Mouse (Mus musculus): Measurements from ENCODE around the gene Slc39a9. TPM values are rescaled to one million over a fixed set of nuclear protein-coding genes. Genes with fewer than 3 reads are reported as not detected.
A peak's percentile ranks its signal among the peaks of the same experiment; 100 is the strongest.

Slc39a9 gene
- polyA plus RNA-seq, 1 experiment = 80.9 TPM

GRCm38 (mm10) chr12:80681340-80681739 lies 37.7 kb downstream of the Slc39a9 start:
- no peaks in the 10 kb centered on the region for H3K4me1 ChIP-seq (ENCODE audit: control insufficient read depth, insufficient read depth, insufficient read length, low read length)
- WGBS = 75% methylated on average over 1 of the region's 1 CpGs
- no peaks in the 10 kb centered on the region for H3K27me3 ChIP-seq (ENCODE audit: control insufficient read depth, insufficient read depth, low read length)
- H3K36me3 ChIP-seq (ENCODE audit: control insufficient read depth, insufficient read depth, low read length) = peaks cover 26% of the 10 kb centered on the region
- TF ChIP-seq POLR2A (IDR thresholded peaks at IDR 0.05; ENCODE audit: low read depth, low read length) (no peak), CTCF (IDR thresholded peaks at IDR 0.05; ENCODE audit: extremely low read depth, insufficient read length, insufficient replicate concordance, low read depth, low read length) (peak; percentile 35; the same call in 1 of the 2 replicates)
- no peak overlapping the region for H3K4me3 ChIP-seq (ENCODE audit: low read depth, low read length)
- H3K27ac ChIP-seq (ENCODE audit: insufficient read depth, low read depth, low read length) = no peak overlapping the region

DNA sequence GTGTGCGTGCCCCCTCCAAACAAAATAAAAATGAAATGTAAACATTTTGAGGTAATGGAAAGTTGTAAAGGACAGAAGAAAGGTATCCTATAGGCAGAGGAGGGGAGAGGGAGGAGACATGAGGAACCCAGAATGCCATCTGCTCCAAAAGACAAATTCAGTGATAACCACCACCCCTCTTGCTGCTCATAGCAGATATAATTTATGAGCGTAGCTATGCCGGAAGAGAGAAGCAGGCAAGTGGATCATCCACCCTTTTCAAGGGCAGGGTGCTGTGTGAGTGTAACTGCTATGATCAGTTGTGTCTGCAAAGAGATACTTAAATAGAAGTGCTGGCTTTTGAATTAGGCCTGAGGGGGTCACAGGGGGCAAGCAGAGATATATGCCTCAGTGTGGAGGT lies 39.9 kb downstream of the Slc39a9 start:
- Histone ChIP-seq H3K36me3 (ENCODE audit: control insufficient read depth, insufficient read depth, low read length) (peaks cover 12% of the 10 kb centered on the region), H3K4me1 (ENCODE audit: control insufficient read depth, insufficient read depth, insufficient read length, low read length) (no peaks in the 10 kb centered on the region; the same call in 1 of the 2 replicates), H3K27ac (ENCODE audit: insufficient read depth, low read depth, low read length) (no peak overlapping the region), H3K27me3 (ENCODE audit: control insufficient read depth, insufficient read depth, low read length) (no peaks in the 10 kb centered on the region), H3K4me3 (ENCODE audit: low read depth, low read length) (no peak overlapping the region)
- WGBS = 88% methylated on average over 3 of the region's 3 CpGs
- TF ChIP-seq CTCF (IDR thresholded peaks at IDR 0.05; ENCODE audit: extremely low read depth, insufficient read length, insufficient replicate concordance, low read depth, low read length) (no peak), POLR2A (IDR thresholded peaks at IDR 0.05; ENCODE audit: low read depth, low read length) (no peak)

DNA sequence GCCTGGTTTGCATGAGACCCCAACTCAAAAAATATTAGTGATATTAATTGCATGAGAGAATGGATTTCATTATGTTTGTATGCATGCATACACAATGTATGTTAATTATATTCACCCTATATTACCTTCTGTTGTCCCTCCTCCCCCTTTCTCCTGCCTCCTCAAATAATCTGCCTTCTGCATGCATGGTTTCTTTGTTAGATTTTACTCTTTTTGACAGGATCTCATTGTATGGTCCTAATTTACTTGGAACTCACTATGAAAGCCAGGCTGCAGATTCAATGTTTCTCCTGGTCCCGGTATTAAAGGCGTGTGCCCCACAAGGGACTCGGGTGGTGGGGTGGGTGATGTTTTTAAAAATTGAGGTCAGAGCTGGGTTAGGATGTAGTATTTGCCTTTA lies 40.6 kb downstream of the Slc39a9 start:
- 91% methylated on average over 3 of the region's 3 CpGs for WGBS
- Histone ChIP-seq H3K4me3 (ENCODE audit: low read depth, low read length) (no peak overlapping the region), H3K36me3 (ENCODE audit: control insufficient read depth, insufficient read depth, low read length) (peaks cover 7% of the 10 kb centered on the region), H3K27ac (ENCODE audit: insufficient read depth, low read depth, low read length) (no peak overlapping the region), H3K4me1 (ENCODE audit: control insufficient read depth, insufficient read depth, insufficient read length, low read length) (no peaks in the 10 kb centered on the region; the same call in 1 of the 2 replicates), H3K27me3 (ENCODE audit: control insufficient read depth, insufficient read depth, low read length) (no peaks in the 10 kb centered on the region)
- TF ChIP-seq POLR2A (IDR thresholded peaks at IDR 0.05; ENCODE audit: low read depth, low read length) (no peak), CTCF (IDR thresholded peaks at IDR 0.05; ENCODE audit: extremely low read depth, insufficient read length, insufficient replicate concordance, low read depth, low read length) (no peak)

GRCm38 (mm10) chr12:80687788-80688211 lies 44.1 kb downstream of the Slc39a9 start:
- H3K27me3 ChIP-seq (ENCODE audit: control insufficient read depth, insufficient read depth, low read length) = 0 out of 2 replicates have a peak, but pooled peaks cover under 1% of the 10 kb centered on the region
- H3K36me3 ChIP-seq (ENCODE audit: control insufficient read depth, insufficient read depth, low read length) = no peaks in the 10 kb centered on the region
- H3K4me1 ChIP-seq (ENCODE audit: control insufficient read depth, insufficient read depth, insufficient read length, low read length) = peaks cover 9% of the 10 kb centered on the region
- 14% methylated on average over 10 of the region's 10 CpGs for WGBS
- H3K4me3 ChIP-seq (ENCODE audit: low read depth, low read length) = no peak overlapping the region
- H3K27ac ChIP-seq (ENCODE audit: insufficient read depth, low read depth, low read length) = no peak overlapping the region
- TF ChIP-seq POLR2A (IDR thresholded peaks at IDR 0.05; ENCODE audit: low read depth, low read length) (no peak), CTCF (IDR thresholded peaks at IDR 0.05; ENCODE audit: extremely low read depth, insufficient read length, insufficient replicate concordance, low read depth, low read length) (no peak)

GRCm38 (mm10) chr12:80689696-80690095 lies 46.0 kb downstream of the Slc39a9 start:
- H3K27ac ChIP-seq (ENCODE audit: insufficient read depth, low read depth, low read length) = no peak overlapping the region
- H3K27me3 ChIP-seq (ENCODE audit: control insufficient read depth, insufficient read depth, low read length) = 0 out of 2 replicates have a peak, but pooled peaks cover 9% of the 10 kb centered on the region
- peaks cover 12% of the 10 kb centered on the region for H3K4me1 ChIP-seq (ENCODE audit: control insufficient read depth, insufficient read depth, insufficient read length, low read length)
- no peak overlapping the region for H3K4me3 ChIP-seq (ENCODE audit: low read depth, low read length)
- WGBS = 81% methylated on average over 5 of the region's 5 CpGs
- no peaks in the 10 kb centered on the region for H3K36me3 ChIP-seq (ENCODE audit: control insufficient read depth, insufficient read depth, low read length)
- no peak for TF ChIP-seq CTCF (IDR thresholded peaks at IDR 0.05; ENCODE audit: extremely low read depth, insufficient read length, insufficient replicate concordance, low read depth, low read length)
- TF ChIP-seq POLR2A (IDR thresholded peaks at IDR 0.05; ENCODE audit: low read depth, low read length) = no peak

GRCm38 (mm10) chr12:80691671-80692091 lies 48.0 kb downstream of the Slc39a9 start:
- no peak overlapping the region for H3K27ac ChIP-seq (ENCODE audit: insufficient read depth, low read depth, low read length)
- TF ChIP-seq CTCF (IDR thresholded peaks at IDR 0.05; ENCODE audit: extremely low read depth, insufficient read length, insufficient replicate concordance, low read depth, low read length) = no peak
- no peak for TF ChIP-seq POLR2A (IDR thresholded peaks at IDR 0.05; ENCODE audit: low read depth, low read length)
- peak overlapping the region; percentile 57 for H3K4me3 ChIP-seq (ENCODE audit: low read depth, low read length)
- WGBS = 17% methylated on average over 12 of the region's 12 CpGs
- H3K36me3 ChIP-seq (ENCODE audit: control insufficient read depth, insufficient read depth, low read length) = no peaks in the 10 kb centered on the region
- peaks cover 12% of the 10 kb centered on the region for H3K4me1 ChIP-seq (ENCODE audit: control insufficient read depth, insufficient read depth, insufficient read length, low read length)
- H3K27me3 ChIP-seq (ENCODE audit: control insufficient read depth, insufficient read depth, low read length) = peaks cover 9% of the 10 kb centered on the region; the same call in 1 of the 2 replicates

GRCm38 (mm10) chr12:80692269-80692972 lies 48.7 kb downstream of the Slc39a9 start, which contains the start of gene Plekhd1:
Gene Plekhd1 (plus strand): TSS chr12:80692591.
- H3K27ac ChIP-seq (ENCODE audit: insufficient read depth, low read depth, low read length) = no peak within 1 kb of the TSS
- no peaks in the 10 kb centered on the region for H3K36me3 ChIP-seq (ENCODE audit: control insufficient read depth, insufficient read depth, low read length)
- H3K27me3 ChIP-seq (ENCODE audit: control insufficient read depth, insufficient read depth, low read length) = peaks cover 9% of the 10 kb centered on the region; the same call in 1 of the 2 replicates
- peaks cover 12% of the 10 kb centered on the region for H3K4me1 ChIP-seq (ENCODE audit: control insufficient read depth, insufficient read depth, insufficient read length, low read length)
- 2% methylated on average over 52 of the region's 52 CpGs for WGBS
- H3K4me3 ChIP-seq (ENCODE audit: low read depth, low read length) = peak within 1 kb of the TSS; percentile 57
- TF ChIP-seq POLR2A (IDR thresholded peaks at IDR 0.05; ENCODE audit: low read depth, low read length) = no peak
- no peak for TF ChIP-seq CTCF (IDR thresholded peaks at IDR 0.05; ENCODE audit: extremely low read depth, insufficient read length, insufficient replicate concordance, low read depth, low read length)

Measured in small intestine, adult 2 months (tissue).